Mouse (Mus musculus) gonadal fat pad, adult 2 months (tissue): ENCODE measurements around the gene Rpl5. TPM values are rescaled to one million over a fixed set of nuclear protein-coding genes. Genes with fewer than 3 reads are reported as not detected.

Experiments used
- DNase-seq: peaks from one replicate; pipeline ENCODE4 v3.0.0-alpha.2; 2012; ENCODE audit warnings: low read depth
- polyA plus RNA-seq: library from polyadenylated mRNA; depleted of rRNA; stranded (reverse); fragments of >200 nt; gene quantifications from 2 replicates; pipeline ENCODE4 v1.2.3, GENCODE M21; 2012; rRNA removed

Rpl5 gene
- polyA plus RNA-seq, 1 experiment: 26.3 TPM

- no peak for DNase-seq
These were observed 43.2 kb downstream of the Rpl5 start for GRCm38 (mm10) chr5:107943526-107943925.

DNA sequence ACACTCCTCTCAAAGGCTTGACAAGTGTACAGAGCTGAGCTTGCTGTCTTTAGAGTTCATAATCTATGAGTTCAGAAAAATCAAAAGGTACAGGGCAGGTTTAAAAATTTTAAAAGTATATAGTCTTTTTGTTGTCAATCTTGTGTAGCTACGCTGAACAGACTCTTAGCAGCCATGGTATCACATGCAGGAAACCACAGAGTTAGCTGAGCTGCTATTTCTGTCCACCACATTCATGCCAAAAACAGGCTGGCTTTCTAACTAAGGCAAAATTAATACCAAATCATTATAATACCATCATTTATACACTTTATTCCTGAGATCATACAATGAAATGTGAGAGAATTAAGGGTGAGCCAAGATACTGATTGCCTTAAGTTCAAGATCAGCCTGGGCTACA, 46.2 kb downstream of the Rpl5 start:
- DNase-seq: no peak

DNA sequence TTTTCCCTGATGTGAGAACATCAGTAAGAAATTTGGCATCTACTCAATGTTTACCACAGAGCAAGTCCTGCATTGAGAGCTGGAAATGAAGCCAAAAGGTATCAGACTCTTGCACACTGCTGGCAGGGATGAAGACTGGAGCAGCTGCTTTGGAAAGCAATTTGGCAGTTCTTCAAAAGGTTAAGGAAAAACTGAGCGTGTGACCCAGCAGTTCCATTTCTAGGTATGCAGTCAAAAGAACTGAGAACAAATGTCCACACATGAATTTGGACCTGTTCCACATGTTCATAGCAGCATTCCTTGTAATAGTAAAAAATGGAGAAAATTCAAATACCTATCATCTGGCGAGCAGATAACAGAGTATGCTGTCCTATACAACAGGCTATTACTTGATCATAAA, 47.2 kb downstream of the Rpl5 start:
- no peak for DNase-seq

DNA sequence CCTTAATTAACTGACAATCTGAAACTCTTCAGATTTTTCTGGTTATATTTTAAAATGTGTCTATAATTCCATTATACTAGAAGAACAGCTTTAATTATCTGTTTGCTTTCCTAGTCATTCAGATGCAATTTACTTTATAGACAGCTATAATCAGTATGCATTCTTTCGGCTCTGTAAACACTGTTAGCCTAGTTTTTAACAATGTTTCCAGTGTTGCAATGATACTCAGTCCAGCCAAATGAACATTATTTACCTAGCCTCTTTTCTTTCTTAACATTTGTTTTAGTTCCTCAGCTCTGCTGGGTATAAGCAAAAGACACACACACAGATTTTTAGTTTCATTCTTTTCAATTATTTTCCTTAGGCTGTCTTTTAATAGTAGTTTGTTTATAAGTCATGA, 48.6 kb downstream of the Rpl5 start:
- no peak for DNase-seq

DNA sequence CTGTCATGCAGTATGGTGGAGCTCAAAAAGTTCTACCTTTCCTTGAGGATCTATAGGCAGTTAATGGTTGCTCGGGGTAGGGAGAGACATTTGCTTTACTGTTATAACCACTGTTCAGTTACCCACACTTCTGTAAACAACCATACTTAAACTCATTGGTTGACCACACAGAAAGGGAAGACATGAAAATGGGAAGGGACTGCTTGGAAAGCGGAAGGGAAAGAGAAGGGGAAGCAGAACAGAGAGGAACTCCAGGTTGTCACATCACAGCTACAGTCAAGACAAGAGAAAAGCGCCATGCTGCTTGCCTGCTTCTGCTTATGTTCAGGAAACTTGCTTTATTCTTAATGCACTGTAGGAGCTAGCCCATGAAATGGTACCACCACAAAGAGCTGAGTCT, 49.3 kb downstream of the Rpl5 start:
- DNase-seq: no peak

GRCm38 (mm10) chr5:107950643-107951042, 50.3 kb downstream of the Rpl5 start:
- DNase-seq: no peak

Other genes starting within 250 kb of the Rpl5 start
- 0.19 and 0.25 TPM in 2 replicates for gene Gfi1, start 174.5 kb upstream of the Rpl5 start, polyA plus RNA-seq
- gene Ube2d2b, start 70.4 kb upstream of the Rpl5 start, polyA plus RNA-seq: 0.45 and 0.53 TPM in 2 replicates
- 15.1 and 19.4 TPM in 2 replicates for gene Evi5, start 25.4 kb upstream of the Rpl5 start, polyA plus RNA-seq
- gene Fam69a, start 86.6 kb downstream of the Rpl5 start, polyA plus RNA-seq: 4.1 and 5.4 TPM in 2 replicates
- gene Mtf2, start 165.2 kb downstream of the Rpl5 start, polyA plus RNA-seq: 11.3 and 12.7 TPM in 2 replicates
- gene Tmed5, start 232.1 kb downstream of the Rpl5 start, polyA plus RNA-seq: 84.7 and 95.3 TPM in 2 replicates
- 0.05 and 0.22 TPM in 2 replicates for gene Ccdc18, start 232.4 kb downstream of the Rpl5 start, polyA plus RNA-seq